Mouse (Mus musculus) testis, postnatal 14 days (tissue): ENCODE results near the gene Chsy1.

Experiments used
- DNase-seq: peaks from one replicate; pipeline ENCODE4 v3.0.0; 2021; ENCODE audit warnings: low spot score

Chsy1 gene

GRCm38 (mm10) chr7:66108961-66109854 is at the start of gene Chsy1:
TSS of gene Chsy1 (plus strand) at chr7:66109515.
- peak; percentile 93 for DNase-seq

DNA sequence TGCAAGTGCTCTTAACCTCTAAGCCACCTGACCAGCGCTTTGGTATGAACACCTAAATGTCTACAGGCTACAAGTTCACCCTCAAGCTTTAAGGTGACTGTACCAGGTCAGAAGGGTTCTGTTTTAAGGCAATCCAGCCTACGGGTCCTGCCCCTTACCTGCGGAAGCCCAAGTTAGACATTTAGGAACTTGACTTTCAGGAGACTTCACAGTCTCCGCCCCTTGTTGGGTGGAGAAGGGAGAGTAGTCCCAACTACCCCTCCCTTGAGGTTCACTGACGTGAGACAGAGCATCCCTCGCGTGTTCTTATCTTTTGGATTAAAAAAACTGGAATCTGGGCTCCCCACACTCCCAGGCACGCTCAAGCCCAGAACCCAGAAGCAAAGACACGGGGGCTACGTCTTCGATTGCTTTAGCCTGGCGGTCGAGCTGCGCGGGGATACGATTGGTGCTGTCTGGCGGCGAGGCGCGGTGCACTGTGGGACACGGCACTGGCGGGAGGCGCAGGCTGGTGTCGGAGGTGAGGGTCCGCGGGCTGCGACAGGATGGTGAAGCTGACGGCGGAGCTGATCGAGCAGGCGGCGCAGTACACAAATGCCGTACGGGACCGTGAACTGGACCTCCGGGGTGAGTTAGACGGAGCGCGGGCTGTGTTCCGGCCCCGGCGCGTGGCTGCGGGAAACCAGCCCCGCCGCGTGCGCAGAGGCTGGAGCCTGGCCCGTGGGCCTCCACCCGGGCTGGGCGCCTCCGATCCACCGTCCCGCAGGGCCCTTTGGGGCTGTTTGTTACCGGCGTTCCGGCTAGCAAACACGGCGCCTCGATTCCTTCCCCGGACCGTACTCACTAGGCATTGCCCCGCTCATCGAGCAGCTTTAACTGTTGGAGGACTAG is 49.0 kb upstream of the Chsy1 start:
- DNase-seq = peak; percentile 92

- DNase-seq = no peak
Measured at GRCm38 (mm10) chr7:66061057-66061456, 48.3 kb upstream of the Chsy1 start.

GRCm38 (mm10) chr7:66076411-66076810 is 32.9 kb upstream of the Chsy1 start:
- no peak for DNase-seq

DNA sequence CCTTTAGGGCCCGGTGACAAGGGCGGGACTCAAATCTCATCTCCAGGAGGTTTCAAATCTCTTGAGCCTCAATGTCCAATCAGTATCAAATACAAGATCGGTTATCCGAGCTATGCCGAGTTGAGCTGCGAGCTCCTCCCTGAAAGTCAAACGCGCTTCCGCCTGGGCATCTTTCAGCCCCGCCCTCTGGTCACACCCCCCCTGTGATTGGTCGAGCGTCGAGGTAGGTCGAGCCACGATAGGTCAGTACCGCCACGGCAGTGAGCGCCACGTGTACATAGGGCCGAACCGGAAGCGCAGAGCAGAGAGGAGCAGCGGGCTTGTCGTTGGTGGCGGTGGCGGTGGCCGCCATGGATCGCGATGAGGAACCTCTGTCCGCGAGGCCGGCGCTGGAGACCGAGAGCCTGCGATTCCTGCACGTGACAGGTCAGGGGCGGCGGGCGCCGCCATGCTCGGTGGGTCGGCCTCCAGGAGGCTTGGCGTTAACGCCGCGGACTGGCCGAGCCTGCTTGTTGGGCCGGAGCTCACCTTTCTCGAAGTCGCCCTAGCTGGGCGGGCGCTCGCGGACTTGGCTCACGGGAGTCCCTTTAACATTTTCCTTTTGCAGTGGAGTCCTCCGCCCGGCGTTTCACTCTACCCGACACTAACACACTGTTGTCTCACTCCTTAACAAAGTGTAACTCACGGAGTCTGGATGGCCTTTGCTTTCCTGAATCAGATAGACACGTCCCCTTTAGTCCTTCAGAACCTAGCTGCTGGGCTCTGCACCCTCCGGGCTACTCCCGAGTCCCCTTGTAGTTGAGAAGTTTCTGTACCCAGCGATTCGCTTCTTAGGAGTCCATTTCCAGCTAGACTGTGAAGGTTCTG is 29.7 kb upstream of the Chsy1 start, which contains the start of gene Selenos:
TSS of gene Selenos (plus strand) at position 286 of the 867 bp plus-strand sequence.
- peak; percentile 96 for DNase-seq

DNA sequence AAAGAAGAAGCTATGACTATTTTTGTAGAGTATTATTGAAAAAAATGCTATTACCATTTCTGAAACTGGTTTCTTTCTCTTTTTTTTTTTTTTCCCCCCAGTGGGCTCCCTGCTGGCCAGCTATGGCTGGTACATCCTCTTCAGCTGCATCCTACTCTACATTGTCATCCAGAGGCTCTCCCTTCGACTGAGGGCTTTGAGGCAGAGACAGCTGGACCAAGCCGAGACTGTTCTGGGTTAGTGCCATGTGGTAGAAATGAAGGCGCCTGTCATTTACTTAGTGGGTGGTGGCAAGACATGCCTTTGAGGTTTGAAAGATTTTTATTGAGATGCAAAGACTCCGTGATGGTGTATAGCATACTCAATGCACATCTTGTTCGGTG is 29.1 kb upstream of the Chsy1 start:
- no peak for DNase-seq

DNA sequence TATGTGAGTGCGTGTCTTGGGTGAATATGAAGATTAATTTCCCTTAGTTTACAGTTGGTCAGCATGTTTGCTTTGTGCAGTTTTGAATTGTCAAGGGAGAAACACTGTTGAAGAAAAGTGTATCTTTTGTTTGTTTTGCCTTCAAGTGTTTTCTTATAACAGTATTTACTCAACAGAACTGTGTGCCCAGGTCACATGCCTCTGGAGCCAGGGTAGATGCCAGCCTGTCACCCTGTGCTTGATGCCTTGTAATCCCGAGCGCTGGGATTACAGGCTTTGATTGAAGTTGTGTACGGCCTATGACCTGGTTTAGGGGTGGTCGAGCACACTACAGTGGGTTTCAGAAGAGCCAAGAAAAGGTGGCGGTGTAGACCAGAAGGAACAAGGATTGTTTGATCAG is 25.6 kb upstream of the Chsy1 start:
- DNase-seq = no peak

- no peak for DNase-seq
Measured at GRCm38 (mm10) chr7:66084546-66084945, 24.8 kb upstream of the Chsy1 start.

DNA sequence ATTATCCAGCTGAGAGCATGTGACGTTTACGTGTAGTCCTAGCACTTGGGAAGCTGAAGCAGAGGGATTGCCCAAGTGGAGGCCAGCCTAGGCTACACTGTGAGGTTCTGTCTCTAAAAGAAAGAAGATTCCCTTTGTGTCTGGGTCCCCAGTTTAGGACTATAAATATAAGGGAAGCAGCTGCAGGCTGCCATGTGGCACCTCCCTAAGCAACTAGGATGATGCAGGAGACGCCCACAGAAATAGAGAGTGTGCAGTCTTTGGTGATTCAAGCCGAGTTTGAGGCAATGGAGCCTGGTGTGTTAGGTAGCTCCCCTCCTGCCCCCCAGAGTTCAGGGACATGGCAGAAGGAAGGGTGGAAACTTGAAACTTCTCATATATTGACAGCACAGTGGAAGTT is 21.7 kb upstream of the Chsy1 start:
- DNase-seq = no peak

DNA sequence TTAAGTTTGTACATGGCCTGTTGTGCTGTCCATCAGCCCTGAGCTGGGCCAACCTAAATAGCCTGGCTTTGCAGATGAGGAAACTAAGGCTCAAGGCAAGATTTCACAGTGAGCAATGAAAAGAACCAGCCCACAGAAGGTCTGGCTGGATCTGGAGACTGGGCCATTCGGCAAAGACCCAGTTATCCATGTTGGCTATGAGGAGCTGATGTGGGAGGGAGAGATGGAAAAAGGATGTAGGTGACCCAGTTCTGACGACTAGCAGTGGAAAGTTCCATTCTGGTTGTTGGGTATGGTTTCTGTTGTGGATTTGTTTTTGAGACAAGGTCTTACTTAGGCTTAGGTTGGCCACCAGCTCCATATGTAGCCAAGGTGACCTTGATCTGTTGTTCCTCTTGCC is 21.2 kb upstream of the Chsy1 start:
- no peak for DNase-seq

GRCm38 (mm10) chr7:66090676-66091190 is 18.6 kb upstream of the Chsy1 start:
- DNase-seq = no peak

GRCm38 (mm10) chr7:66091553-66091952 is 17.8 kb upstream of the Chsy1 start:
- no peak for DNase-seq

DNA sequence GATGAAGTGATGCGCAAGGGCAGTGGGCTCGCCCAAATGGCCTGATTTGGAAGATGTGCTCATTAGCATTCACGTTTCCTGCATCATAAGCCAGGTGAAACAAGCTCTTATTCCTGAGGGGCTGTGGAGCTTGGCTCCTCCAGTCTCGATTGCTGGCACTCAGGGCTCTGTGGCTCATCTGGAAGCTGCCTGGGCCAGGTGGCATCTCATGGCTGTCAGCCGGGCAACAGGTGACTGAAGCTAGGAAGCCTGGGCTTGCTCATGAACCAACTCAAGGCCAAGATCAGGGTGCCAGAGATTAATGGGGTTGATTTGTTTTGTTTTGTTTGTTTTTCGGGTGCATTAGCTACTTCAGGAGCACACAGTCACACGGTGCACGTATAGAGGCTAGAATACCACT is 16.7 kb upstream of the Chsy1 start:
- no peak for DNase-seq

- DNase-seq = peak; percentile 39
Measured at GRCm38 (mm10) chr7:66094141-66094540, 15.2 kb upstream of the Chsy1 start.

GRCm38 (mm10) chr7:66098803-66099202 is 10.5 kb upstream of the Chsy1 start:
- DNase-seq = no peak

GRCm38 (mm10) chr7:66101866-66102265 is 7.4 kb upstream of the Chsy1 start:
- no peak for DNase-seq

GRCm38 (mm10) chr7:66104531-66104930 is 4.8 kb upstream of the Chsy1 start:
- DNase-seq = no peak

- no peak for DNase-seq
Measured at GRCm38 (mm10) chr7:66105771-66106170, 3.5 kb upstream of the Chsy1 start.

DNA sequence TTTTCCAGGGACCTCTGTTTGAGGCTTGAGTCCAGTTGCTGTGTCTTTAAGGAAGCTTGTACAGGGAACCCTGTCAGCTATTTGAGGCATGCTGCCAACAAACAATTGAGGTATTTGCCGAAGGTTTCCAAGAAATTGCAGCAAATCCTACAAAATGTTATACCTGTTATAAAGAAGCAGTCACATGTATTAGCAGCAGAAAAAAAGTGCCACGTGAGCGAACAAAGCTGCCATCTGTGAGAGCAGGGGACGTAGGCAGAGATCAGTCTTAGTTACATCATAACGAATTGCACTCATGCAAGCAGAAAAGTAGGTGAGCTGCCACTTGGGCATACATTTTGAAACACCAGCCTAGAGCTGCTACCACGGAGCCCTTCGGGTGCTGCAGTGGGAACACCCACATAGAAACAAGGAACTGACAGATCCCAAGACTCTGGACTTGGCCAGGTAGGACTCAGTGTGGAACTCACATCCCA is 2.7 kb upstream of the Chsy1 start:
- no peak for DNase-seq

DNA sequence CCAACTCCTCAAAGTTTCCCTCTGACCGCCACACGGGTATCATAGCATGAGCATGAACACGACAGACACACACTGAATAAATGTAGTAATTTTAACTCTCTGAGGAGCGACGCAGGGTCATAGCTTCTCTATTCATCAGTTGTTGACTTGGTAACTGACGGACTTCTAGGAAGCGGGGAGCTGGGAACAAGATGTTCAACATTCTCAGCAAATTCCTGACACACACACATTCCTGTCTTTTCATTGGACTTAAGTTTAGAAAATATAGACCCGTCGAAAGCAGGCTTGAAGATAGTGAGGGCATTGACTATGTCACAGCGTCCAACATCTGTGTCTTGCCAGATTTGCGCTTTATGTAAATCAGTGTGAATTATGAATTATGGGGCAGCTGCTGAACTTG is 2.1 kb upstream of the Chsy1 start:
- no peak for DNase-seq

- no peak for DNase-seq
Measured at GRCm38 (mm10) chr7:66107930-66108329, 1.4 kb upstream of the Chsy1 start.
